Mouse (Mus musculus): ENCODE measurements at regions not wholly inside any gene's neighbourhood (a gene's known extent, or its start where the extent isn't known, plus 50 kb on each side); places are given as distances from the start of the nearest gene placed in this dataset.

DNA sequence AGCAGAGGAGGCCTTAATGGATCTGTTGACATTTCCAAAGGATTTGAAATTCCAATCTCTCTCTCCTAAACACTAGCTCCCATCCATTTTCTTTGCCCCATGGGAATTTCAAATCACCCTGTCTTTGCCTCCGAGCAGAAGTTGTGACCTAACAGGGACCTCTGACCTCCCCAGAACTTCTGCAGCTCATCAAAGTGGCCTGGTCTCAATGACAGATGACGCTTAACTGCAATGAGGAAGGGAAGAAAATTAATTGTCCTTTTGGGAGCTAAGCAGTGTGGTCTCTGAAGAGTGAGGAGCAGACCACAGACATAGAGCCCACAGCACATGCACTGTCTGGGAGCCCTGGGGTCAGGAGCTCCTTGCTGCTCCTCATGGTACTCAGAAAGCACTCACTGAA is 155.3 kb downstream of the Tox3 start:
- Histone ChIP-seq H3K27ac (no peak overlapping the region), H3K36me3 (replicated peaks; ENCODE audit: control insufficient read depth, insufficient read depth, low read depth) (no peaks in the 10 kb centered on the region), H3K9ac (replicated peaks) (no peak overlapping the region), H3K9me3 (ENCODE audit: control insufficient read depth, low read length) (no peaks in the 10 kb centered on the region), H3K27me3 (ENCODE audit: control insufficient read depth, insufficient read depth, low read length) (no peaks in the 10 kb centered on the region), H3K4me1 (replicated peaks; ENCODE audit: control insufficient read depth in 2 of 2, insufficient read depth in 2 of 2, low read length in 1 of 2) (no peaks in the 10 kb centered on the region), H3K4me3 (ENCODE audit: insufficient read depth in 1 of 2, low read depth in 2 of 2, low read length in 2 of 2) (no peak overlapping the region), H3K4me2 (ENCODE audit: low read depth) (no peak overlapping the region)
- TF ChIP-seq CTCF (IDR thresholded peaks at IDR 0.05; ENCODE audit: low read depth) (no peak), EP300 (IDR thresholded peaks at IDR 0.05; ENCODE audit: low read depth) (no peak)
- ATAC-seq (ENCODE audit: insufficient read depth) (no peak), DNase-seq (ENCODE audit: low read depth in 3 of 3, low spot score in 3 of 3) (no peak)
- WGBS (ENCODE audit: insufficient replicate concordance) = 35% methylated on average over 2 of the region's 2 CpGs

DNA sequence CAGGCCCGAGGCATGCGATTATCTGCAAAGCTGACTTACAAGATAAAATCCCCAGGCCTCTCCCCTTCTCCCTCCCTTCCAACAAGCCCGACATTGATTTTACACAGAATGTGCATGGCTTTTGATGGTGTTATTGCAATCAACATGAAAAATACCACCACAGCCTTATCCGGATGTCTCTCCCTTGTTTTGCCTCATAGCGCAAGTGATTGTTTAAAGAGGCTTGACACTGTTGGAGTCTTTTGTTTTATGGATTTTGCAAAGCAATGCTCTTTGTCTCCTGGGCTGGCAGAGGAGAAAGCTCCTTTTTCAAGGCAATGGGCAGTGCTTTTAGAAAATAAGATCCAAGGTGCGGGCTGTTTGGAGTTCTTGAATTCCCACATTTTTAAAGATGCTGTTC is 165.3 kb downstream of the Tox3 start:
- Histone ChIP-seq H3K9me3 (ENCODE audit: control insufficient read depth, low read length) (no peaks in the 10 kb centered on the region), H3K4me1 (replicated peaks; ENCODE audit: control insufficient read depth in 2 of 2, insufficient read depth in 2 of 2, low read length in 1 of 2) (no peaks in the 10 kb centered on the region), H3K9ac (replicated peaks) (no peak overlapping the region), H3K27ac (no peak overlapping the region), H3K27me3 (ENCODE audit: control insufficient read depth, insufficient read depth, low read length) (no peaks in the 10 kb centered on the region), H3K4me2 (ENCODE audit: low read depth) (no peak overlapping the region), H3K4me3 (ENCODE audit: insufficient read depth in 1 of 2, low read depth in 2 of 2, low read length in 2 of 2) (no peak overlapping the region), H3K36me3 (replicated peaks; ENCODE audit: control insufficient read depth, insufficient read depth, low read depth) (no peaks in the 10 kb centered on the region)
- ATAC-seq (ENCODE audit: insufficient read depth) (no peak), DNase-seq (ENCODE audit: low read depth in 3 of 3, low spot score in 3 of 3) (no peak)
- 60% methylated on average over 6 of the region's 6 CpGs for WGBS (ENCODE audit: insufficient replicate concordance)
- TF ChIP-seq CTCF (IDR thresholded peaks at IDR 0.05; ENCODE audit: low read depth) (no peak), EP300 (IDR thresholded peaks at IDR 0.05; ENCODE audit: low read depth) (no peak)

DNA sequence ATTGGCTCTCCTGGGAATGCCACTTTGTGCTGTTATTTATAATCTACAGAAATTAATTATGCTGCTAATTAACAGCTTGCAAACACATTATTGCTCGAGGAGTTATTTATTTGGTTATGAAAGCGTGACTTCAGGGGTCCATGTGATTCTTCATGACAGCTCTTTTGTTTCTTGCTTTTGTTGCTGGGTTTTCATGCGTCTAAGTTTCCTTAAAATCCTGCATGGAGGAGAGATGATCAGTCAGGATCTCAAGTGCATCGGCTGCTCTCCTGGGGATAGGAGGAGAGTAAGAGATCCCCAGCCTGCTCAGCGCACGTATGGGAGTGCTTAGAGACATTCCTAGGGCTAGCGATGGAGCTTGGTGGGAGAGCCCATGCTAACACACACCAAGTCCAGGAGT is 171.4 kb downstream of the Tox3 start:
- Histone ChIP-seq H3K9ac (replicated peaks) (no peak overlapping the region), H3K4me2 (ENCODE audit: low read depth) (no peak overlapping the region), H3K9me3 (ENCODE audit: control insufficient read depth, low read length) (no peaks in the 10 kb centered on the region), H3K4me3 (ENCODE audit: insufficient read depth in 1 of 2, low read depth in 2 of 2, low read length in 2 of 2) (no peak overlapping the region), H3K27me3 (ENCODE audit: control insufficient read depth, insufficient read depth, low read length) (no peaks in the 10 kb centered on the region), H3K27ac (no peak overlapping the region), H3K36me3 (replicated peaks; ENCODE audit: control insufficient read depth, insufficient read depth, low read depth) (no peaks in the 10 kb centered on the region), H3K4me1 (replicated peaks; ENCODE audit: control insufficient read depth in 2 of 2, insufficient read depth in 2 of 2, low read length in 1 of 2) (no peaks in the 10 kb centered on the region)
- ATAC-seq (ENCODE audit: insufficient read depth) (no peak), DNase-seq (ENCODE audit: low read depth in 3 of 3, low spot score in 3 of 3) (no peak)
- WGBS (ENCODE audit: insufficient replicate concordance) = 56% methylated on average over 7 of the region's 7 CpGs
- TF ChIP-seq CTCF (IDR thresholded peaks at IDR 0.05; ENCODE audit: low read depth) (no peak), EP300 (IDR thresholded peaks at IDR 0.05; ENCODE audit: low read depth) (no peak)

DNA sequence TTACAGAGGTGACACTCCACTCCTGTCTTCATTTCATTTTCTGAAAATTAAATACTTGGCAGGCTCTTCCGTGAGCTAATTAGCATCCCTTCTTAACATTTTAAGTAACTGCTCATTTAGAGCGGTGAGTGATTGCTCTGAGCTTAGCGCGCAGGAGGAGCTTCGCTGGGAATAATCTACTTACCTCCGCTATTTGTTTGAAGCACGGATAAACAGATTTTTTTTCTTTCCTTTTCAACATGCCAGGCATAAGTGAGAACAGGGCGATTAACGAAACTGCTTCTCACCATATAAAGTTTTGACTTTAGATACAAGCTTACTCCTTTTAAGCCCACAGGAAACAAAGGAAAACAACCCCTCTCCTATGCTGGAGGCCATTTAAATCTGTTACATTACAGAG is 171.8 kb downstream of the Tox3 start:
- H3K27me3 ChIP-seq (ENCODE audit: control insufficient read depth, insufficient read depth, low read length) = no peaks in the 10 kb centered on the region
- no peaks in the 10 kb centered on the region for H3K9me3 ChIP-seq (ENCODE audit: control insufficient read depth, low read length)
- H3K9ac ChIP-seq (replicated peaks) = no peak overlapping the region
- H3K4me2 ChIP-seq (ENCODE audit: low read depth) = no peak overlapping the region
- H3K4me3 ChIP-seq (ENCODE audit: insufficient read depth in 1 of 2, low read depth in 2 of 2, low read length in 2 of 2) = no peak overlapping the region
- H3K36me3 ChIP-seq (replicated peaks; ENCODE audit: control insufficient read depth, insufficient read depth, low read depth) = no peaks in the 10 kb centered on the region
- no peak overlapping the region for H3K27ac ChIP-seq
- WGBS (ENCODE audit: insufficient replicate concordance) = 32% methylated on average over 9 of the region's 9 CpGs
- DNase-seq (ENCODE audit: low read depth in 3 of 3, low spot score in 3 of 3) = no peak
- H3K4me1 ChIP-seq (replicated peaks; ENCODE audit: control insufficient read depth in 2 of 2, insufficient read depth in 2 of 2, low read length in 1 of 2) = no peaks in the 10 kb centered on the region
- ATAC-seq (ENCODE audit: insufficient read depth) = no peak
- TF ChIP-seq EP300 (IDR thresholded peaks at IDR 0.05; ENCODE audit: low read depth) (no peak), CTCF (IDR thresholded peaks at IDR 0.05; ENCODE audit: low read depth) (no peak)

DNA sequence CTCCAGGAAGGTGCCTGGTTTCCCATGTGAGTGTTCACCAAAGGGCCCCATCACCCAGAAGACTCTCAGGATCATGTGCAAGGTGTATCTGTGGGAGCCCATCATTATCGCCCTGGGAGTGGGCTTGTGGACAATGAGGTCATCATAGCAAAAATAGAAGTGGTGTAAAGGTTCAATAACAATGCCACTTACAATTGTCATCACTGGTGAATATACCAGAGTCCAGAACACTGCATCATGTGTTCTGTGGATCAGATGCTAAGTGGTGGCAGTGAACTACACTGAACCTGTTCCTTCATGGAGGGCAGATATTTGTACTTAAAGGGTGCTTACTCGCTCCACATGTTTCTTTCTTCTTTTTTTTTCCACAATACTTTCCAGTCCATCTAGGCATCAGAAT is 181.5 kb downstream of the Tox3 start:
- WGBS (ENCODE audit: insufficient replicate concordance) = 67% methylated on average over 2 of the region's 2 CpGs
- TF ChIP-seq EP300 (IDR thresholded peaks at IDR 0.05; ENCODE audit: low read depth) (no peak), CTCF (IDR thresholded peaks at IDR 0.05; ENCODE audit: low read depth) (no peak)
- no peaks in the 10 kb centered on the region for H3K36me3 ChIP-seq (replicated peaks; ENCODE audit: control insufficient read depth, insufficient read depth, low read depth)
- H3K9me3 ChIP-seq (ENCODE audit: control insufficient read depth, low read length) = no peaks in the 10 kb centered on the region
- H3K27me3 ChIP-seq (ENCODE audit: control insufficient read depth, insufficient read depth, low read length) = no peaks in the 10 kb centered on the region
- H3K4me3 ChIP-seq (ENCODE audit: insufficient read depth in 1 of 2, low read depth in 2 of 2, low read length in 2 of 2) = no peak overlapping the region
- H3K4me1 ChIP-seq (replicated peaks; ENCODE audit: control insufficient read depth in 2 of 2, insufficient read depth in 2 of 2, low read length in 1 of 2) = no peaks in the 10 kb centered on the region
- DNase-seq (ENCODE audit: low read depth in 3 of 3, low spot score in 3 of 3) (no peak), ATAC-seq (ENCODE audit: insufficient read depth) (no peak)
- no peak overlapping the region for H3K9ac ChIP-seq (replicated peaks)
- no peak overlapping the region for H3K4me2 ChIP-seq (ENCODE audit: low read depth)
- H3K27ac ChIP-seq = no peak overlapping the region
